Mouse (Mus musculus) frontal cortex, postnatal 10 days (tissue): ENCODE data around the gene Arl6.

Source experiments
- DNase-seq, 2 experiments: peaks; one replicate each; pipeline ENCODE4 v3.0.0; 2022; ENCODE audit warnings: low spot score in 2 of 2, mixed read lengths in 1 of 2

Gene Arl6

DNA sequence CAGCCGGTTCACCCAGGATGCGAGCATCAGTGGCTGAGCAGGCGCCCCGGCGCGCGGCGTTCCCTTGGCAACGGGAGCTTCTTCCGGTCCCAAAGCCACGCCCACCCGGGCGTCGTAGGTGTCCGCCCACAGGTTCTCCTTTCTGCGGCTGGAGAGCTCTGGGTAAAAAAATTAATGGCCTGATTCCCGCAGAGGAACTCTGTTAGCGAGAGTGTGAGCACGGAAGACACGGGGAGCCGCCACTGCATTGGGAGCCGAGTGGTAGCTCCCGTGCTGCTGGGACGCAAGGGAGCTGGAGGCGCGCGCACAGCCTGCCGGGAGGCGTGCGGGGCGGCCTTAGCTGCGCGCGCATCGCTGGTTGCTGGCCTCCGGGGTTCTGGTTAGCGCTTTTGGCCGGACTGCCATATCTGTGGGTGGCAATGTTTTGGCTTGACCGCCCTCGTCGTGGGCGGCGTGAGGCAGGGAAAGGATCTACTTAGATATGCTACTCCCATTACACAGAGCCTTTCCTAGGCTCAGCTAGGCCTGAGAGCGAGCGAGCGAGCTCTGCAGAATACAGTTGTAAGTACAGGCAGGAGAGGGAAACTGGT, at the start of gene Arl6:
Arl6 (minus strand) TSS at position 290 of the 590 bp plus-strand sequence.
- DNase-seq = peak; percentile 90 to 93

- no peak for DNase-seq
These were observed 45.9 kb upstream of the Arl6 start for GRCm38 (mm10) chr16:59685135-59685534.

DNA sequence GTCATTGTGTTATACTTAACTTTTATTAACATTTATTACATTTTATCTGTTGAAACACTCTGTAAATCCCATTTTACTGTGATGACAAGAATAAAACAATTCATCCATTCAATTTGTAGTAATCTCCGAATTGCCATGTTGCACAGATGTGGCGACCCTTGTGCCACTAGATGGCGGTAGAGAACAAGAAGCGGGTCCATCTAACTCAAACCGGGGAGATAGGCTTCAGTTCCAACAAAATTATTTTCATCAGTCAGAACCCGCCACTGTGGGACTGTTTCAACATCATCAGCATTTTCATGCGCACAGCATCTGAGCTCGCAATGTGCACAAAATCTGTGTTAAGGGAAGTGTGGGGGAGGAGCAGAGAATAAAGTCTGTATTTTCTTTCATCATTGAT, 44.2 kb upstream of the Arl6 start:
- DNase-seq = peak; percentile 55 to 74

DNA sequence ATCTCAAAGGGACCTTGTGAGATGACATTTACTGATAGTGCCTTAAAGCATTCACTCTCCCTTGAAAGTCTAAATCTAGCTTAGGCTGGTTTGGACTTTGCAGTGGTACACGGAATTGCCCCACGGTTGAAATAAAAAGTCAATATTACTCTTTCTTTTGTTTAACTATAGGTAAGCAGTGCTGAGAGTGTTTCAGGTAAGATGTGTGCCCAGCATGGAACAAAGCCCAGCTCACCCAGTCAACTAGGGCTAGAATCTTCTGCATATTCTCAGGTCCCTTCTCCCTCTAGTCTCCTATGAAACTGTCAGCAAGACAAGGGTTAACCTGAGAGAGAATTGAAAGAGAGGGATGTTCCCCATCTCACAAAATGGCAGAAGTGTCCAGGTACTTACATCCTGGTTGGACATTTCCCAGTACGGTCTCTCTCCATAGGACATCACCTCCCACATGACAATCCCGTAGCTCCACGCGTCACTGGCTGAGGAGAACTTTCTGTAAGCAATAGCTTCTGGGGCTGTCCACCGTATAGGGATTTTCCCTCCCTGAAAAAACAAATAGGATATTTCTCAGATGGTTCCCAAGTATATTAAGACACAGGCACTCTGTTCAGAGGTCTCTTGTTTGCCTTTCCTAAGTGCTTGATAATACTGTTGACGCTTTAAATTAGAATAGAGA, 43.2 kb upstream of the Arl6 start:
- DNase-seq = no peak

DNA sequence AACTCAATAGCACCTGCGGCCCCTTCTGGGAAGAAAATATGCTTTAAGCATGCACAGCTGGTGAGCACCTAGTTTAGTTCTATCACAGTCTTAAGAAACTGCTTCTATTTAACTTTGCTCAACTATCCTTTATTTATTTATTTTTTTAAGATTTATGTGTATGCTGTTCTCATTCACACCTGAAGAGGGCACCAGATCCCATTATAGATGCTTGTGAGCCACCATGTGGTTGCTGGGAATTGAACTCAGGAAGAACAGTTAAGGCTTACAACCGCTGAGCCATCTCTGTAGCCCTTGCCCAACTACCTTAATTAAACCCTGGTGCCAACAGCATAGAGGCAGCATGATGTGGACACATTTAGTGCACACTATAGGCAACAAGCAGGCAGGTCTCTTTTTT, 27.7 kb upstream of the Arl6 start:
- DNase-seq = no peak

DNA sequence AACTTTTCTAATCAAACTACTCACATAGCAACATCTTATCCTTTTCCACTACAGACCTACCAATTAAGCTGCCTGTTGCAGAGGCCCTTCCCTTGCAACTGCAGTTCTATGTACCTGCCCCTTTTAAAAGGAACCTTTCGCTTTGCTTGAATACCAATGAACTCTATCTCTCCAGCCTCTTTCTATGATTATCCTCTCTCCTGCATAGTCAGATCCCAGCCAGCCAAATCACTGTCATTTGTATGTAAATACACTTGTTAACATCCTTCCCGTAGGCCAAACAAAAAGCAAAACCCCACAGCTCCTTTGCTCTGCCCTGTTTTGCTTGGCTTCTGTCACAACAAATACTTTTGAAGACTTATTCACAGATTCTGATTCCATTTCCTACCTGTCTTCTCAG, 4.6 kb upstream of the Arl6 start:
- DNase-seq = no peak

DNA sequence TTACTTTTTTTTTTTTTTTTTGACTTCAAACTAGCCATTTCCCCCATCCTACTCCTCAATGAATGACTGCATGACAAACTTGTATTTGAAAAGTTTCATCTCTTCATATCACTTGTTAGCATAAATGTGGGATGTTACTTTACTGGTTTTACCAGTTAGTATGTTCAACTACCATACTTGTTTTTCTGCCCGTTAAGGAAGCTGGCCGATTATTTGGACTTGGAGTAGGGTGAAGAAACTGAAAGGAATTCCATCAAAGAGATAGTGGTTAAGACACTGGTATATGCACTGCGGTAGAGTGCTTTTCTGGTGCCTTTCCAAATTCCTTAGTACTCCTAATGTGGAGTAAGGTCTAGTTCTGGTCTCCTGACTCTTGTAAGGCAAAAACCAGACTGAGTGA, 794 bp upstream of the Arl6 start:
- no peak for DNase-seq

DNA sequence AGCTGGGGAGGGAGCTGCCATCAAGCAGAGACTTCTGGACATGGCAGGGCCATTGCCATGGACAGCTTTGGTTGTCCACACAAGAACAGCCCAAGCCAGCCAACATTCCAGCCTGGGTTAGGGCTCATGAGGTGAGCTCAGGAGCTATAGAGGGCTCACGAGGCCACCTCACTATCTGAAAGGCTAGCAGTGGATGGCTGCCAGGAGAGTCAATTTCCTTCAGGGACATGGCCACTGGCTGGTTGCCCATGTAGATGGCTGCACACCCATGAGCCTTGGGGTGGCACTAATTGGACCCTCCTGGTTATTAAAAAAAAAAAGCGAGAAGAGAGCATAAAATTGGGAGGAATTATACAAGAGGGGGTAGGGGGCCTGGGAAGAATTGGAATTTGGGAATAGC, 4.6 kb downstream of the Arl6 start:
- DNase-seq = no peak

GRCm38 (mm10) chr16:59621554-59621953, 17.6 kb downstream of the Arl6 start:
- no peak for DNase-seq

- peak in 1 of 2 experiments; percentile 20 for DNase-seq
These were observed 22.0 kb downstream of the Arl6 start for GRCm38 (mm10) chr16:59617167-59617566.

- DNase-seq = no peak
These were observed 23.5 kb downstream of the Arl6 start for GRCm38 (mm10) chr16:59615675-59616074.

DNA sequence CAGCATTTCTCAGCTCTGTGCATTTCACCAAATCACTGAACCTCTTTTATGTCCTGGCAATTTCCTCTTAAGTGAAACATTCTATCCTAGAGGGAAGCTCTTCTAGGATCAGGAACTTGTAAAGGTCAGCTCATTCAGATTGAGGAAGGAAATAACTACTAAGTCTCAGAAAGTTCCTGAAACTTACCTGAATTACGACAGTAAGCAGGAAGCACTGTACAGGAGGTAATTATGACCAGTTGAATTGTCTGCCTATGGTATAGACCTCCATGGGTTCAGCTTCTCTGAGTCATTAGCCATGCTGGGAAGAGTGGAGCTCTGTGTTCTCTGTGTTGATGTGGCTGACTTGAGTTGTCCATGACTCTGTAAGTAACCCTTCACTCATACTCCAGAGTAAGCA, 28.4 kb downstream of the Arl6 start:
- no peak for DNase-seq

GRCm38 (mm10) chr16:59604078-59604781, 35.0 kb downstream of the Arl6 start:
- no peak for DNase-seq

DNA sequence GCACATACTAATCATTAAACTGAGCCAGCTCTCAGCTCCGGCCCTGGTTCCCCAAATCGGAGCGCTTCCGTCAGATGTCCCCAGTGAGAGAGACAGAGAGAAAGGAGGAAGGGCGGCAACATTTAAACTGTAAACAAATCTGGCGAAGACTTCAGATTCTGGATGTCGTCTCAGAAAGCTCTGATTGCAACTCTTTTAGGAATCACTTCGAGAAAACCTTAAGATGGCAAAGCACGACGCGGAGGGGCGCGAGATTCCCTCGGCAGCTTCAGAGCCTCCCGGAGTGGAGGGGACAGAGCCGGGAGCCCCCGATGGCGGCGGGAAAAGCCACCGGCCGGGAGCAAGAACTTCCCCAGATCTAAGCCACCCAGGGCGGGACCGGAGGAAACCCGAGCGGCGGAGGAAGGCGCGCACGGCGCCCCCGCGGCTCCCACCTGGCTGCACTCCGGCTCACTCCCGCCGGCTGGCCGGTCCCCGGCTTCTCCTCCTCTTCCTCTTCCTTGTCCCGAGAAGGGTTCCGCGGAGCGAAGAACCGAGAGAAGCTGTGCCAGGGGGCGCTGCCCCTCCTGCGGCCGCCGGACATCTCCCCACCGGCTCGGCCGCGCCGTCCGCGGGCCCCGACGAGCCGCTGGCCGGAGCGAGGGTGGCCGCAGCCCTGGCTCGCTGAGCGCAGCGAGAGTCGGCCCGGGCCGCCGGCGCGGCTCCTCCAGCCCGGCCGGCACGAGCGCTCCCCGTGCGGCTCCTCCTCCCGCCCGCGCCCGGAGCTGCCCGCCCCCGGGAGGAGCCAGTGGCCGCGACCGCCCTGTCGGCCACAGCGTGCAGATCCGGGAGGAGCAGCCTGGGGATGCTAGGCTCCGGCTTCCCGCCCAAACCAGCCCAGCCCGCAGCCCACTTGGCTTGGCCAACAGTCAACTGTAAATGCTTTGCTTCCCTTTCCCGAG, 38.6 kb downstream of the Arl6 start, which contains the start of gene Crybg3:
Crybg3 (minus strand) TSS at position 669 of the 941 bp plus-strand sequence.
- peak in 1 of 2 experiments; percentile 60 for DNase-seq

GRCm38 (mm10) chr16:59599411-59600265, 39.6 kb downstream of the Arl6 start:
- DNase-seq = no peak

DNA sequence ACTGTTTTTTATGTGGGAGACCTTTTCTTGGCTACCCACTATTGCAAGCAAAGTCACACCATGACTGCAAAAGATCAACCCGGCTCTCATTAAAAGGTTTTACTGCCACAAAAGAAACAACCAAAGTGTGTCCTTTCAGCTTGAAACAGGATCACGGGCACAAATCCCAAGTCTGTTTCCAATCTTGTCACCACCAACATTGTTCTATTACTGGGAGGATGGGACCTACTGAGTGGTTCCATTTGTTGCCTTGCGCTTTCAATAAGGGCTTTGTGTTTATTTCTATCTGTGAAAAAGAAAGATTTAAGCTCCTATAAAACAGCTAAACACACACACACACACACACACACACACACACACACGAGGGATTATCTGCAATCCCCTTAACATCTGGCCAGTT, 40.2 kb downstream of the Arl6 start:
- DNase-seq = no peak

GRCm38 (mm10) chr16:59597256-59597655, 41.9 kb downstream of the Arl6 start:
- DNase-seq = no peak

DNA sequence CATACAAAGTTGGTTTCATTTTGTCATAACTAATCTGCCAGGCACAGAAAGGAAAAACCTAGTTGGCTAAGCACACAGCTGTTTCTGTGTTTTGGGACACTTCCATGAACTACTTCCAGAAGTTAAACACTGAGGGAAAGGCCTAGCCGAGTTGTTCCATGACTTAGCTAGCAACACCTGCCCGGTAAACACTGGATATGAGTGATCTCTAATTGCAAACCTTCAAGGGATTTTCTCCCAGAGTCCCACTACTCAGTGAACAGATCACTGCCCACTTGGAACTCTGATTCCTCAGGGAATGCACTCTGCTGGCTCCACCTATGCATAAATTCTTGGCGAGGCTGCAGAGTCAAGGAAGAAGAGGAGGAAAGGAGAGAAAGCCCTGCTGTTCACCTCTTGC, 44.5 kb downstream of the Arl6 start:
- DNase-seq = no peak

DNA sequence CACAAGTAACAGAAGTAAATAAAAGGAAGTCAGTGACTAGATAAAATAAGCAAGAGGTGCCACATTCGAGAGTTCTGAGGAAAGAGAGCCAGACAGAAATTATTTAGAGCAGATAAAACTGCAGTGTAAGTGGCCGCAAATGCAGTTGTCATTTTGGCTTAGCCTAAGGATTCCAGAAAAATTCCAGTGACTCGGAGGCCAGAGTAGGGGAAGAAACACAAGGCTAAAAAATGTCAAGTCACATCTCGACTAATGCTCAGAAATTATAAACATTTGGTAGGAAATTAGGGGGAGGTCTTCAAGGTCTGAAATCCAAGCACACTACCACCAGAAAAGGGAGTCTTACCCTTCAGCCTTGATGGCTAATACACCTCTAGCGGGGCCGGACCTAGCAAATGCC, 48.4 kb downstream of the Arl6 start:
- no peak for DNase-seq

DNA sequence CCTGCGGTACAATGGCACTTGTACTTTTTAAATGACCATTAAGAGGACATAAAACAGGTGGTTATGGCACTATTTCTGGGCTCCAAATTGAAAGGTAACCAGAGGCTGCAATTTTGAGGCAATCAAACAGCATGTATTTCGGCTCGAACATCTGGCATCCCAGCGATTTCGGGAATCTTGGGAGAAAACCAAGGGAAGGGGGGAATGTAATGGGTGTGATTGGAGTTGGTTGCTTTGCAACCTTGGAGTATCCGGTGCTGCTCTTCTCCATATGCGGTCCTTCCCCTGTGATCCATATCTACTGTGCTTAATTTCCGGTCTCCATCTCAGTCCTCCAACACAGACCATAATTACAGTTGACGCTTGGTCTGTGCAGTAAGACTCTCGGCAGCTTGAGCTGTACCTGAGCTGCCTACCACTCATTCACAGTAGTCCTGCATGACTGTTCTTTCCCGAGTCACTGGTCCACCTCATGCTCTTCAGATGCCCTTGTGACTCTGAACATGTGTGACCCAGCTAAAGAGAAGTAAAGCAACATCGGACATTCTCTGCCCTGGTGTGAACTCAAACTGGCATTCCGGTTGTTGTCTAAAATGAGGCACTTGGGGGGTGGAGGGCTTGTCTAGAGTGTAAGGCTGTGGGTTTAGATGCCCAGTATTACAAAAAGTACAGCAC, 50.7 kb downstream of the Arl6 start:
- no peak for DNase-seq
